Mouse (Mus musculus): Measurements from ENCODE around the gene Vwa5b1.

Gene Vwa5b1

DNA sequence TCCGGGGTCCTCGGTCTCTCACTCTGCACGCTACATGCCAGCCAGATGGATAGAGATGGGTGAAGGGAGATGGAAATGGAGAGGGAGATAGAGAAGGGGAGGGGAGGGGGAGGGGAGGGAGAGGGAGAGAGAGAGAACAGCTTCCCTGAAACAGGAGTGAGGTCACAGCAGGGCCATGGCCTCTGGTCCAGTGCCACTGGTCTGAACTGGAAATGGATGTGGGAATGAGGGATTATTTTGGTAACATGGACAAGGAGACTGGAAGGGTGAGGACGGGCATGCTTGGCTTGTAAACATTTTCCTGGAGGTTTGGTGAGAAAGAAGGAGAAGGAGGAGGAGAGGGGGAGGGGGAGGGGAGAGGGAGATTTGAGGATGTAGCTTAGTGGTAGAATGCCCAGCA lies 59.0 kb downstream of the Vwa5b1 start:
- no peak for DNase-seq (ENCODE audit: low spot score in 2 of 2)

DNA sequence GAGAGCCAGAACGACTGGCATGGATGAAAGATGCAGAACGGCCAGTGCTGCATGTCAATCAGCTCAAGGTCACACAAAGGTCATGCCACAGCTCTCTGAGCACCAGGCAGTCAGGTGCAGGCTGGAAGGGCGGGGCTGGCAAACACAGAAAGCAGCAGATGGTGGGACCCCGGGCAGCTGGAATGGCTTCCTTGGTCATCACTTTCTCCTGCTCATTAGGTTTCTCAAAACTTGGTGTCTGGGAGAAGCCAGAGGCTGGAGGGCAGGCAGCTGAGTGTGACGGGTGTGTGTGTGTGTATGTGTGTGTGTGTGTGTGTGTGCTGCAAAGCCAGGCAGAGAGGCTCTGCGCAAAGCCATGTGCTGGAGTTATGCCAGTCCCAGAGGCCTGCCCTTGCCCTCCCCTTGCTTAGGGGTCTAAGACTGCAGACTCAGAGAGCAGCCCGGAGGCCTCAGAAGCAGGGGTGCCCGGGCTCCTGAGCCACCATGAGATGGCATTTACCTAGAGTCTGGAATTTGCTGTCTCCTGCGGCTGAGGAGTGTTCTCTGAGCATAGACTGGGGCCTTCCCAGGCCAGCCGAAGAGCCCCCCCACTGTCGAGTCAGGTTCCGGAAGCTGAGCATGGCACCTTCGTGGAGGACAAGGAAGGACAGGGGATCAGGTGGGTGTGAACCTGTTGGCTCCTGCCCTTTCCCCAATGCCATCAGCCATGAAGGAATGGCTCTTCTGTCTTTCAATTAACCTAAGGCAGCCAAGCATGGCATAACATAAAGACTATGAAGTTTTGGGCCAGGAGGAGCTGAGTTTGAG lies 60.7 kb downstream of the Vwa5b1 start:
- DNase-seq (ENCODE audit: low spot score in 2 of 2) = peak in 1 of 2 experiments; percentile 42

DNA sequence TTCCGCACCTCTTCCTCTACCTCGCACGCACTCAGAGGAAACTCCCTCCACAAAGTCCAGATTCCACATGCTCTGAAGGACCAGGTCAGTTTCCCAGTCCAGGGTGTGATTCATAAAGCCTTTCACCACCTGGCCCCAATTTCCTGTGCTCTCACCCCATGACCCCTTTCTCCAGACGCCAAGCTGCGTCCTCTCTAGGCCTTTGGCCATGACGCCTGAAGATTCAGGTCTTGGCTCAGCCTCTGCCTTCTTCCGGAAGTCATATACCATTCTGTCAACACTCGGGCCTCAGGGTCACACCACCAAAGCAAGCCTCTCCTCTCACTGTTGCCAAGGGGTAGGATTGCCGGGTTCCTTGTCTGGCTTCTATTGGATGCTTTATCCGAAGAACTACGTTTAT lies 65.8 kb downstream of the Vwa5b1 start:
- no peak for DNase-seq (ENCODE audit: low spot score in 2 of 2)

DNA sequence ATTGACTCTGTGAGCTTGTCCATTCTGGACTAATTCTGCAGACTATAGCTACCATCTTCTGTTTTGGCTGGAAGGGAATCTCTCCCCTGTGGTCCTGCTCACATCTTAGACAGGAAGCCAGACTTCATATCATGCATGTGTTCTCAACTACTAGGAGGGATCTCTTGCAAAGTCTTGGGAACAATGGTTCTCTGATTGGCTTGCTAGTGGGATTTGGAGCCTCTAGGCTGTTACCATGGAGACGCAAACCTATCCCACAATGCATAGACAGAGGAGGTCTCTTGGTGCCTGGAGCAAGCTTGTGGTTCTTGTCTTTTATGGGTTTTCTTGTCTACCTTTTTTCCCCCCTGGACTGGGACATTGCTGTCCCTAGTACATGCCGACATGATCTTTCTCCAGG lies 67.4 kb downstream of the Vwa5b1 start:
- no peak for DNase-seq (ENCODE audit: low spot score in 2 of 2)

DNA sequence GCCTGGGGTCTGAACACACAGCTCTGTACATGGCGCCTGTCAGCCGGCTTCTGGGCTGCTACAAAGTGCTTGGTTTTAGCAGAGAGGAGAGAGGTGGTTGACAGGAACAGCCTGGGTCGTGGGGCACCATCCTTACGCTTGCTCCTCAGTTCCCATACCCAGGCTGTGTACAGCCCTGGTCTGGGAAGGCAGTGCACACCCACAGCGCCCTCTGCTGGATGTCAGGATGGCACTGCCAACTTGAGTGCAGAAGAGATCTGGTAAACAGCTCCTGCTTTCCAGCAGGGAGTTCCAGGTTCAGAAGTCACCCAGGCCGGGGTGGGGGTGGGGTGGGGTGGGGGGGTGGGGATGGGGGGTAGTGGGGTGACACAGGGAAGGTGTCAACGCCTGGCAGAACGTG lies 73.7 kb downstream of the Vwa5b1 start:
- DNase-seq (ENCODE audit: low spot score in 2 of 2) = peak; percentile 87 to 92

DNA sequence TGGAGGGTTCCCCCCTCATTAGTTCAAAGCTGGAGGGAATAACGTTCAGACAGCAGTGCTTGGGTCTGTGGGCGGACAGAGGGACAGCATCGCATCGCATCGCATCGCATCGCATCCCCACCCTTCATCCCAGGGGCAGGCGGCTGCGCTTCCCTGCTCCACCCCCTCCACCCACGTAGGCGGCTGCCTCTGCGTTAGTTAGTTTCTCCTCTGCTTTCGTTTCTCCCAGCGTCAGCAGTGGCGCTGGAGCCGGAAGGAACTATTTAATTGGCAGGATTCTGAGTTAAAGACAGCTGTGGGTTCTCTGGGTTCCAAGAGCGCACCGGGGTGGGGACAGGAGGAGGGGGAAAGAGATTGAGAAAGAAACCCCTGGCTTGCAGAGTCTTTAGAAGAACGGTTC lies 80.2 kb downstream of the Vwa5b1 start:
- no peak for DNase-seq (ENCODE audit: low spot score in 2 of 2)

DNA sequence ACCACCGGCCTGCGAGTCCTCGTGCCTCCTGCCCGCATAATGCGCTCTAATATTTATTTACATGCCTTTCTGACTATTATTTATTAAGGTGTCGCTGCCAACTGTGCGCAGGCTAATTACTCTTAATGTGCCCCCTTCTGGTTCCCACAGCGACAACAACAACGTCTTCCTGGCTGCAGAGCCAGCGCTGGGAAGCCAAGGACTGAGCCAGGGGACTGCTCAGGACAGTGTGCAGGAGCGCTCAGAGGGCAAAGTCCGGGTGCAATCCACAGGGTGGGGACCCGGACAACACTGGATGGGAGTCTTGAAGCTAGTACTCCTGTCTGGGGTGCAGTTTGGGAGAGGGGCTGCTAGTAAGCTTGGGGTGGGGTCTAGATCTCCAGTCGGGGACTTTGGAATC lies 80.8 kb downstream of the Vwa5b1 start:
- DNase-seq (ENCODE audit: low spot score in 2 of 2) = no peak

DNA sequence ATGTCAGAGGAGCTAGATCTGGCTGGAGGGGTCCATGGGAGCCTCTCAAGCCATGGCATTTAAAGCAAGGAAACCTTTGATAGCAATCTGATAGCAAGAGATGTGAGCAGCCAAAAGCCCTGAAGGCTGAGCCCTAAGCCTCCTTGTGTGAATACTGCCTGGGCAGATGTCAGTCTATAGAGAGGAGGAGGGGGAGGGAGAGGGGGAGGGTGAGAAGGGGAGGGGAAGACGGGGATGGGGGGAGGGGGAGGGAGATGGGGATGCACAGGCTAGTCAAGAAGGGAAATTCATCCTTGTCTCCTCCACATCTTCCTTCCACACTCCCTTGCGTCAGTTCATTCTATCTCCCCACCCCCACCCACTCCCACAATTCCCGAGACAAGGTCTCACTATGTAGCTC lies 81.4 kb downstream of the Vwa5b1 start:
- DNase-seq (ENCODE audit: low spot score in 2 of 2) = no peak

DNA sequence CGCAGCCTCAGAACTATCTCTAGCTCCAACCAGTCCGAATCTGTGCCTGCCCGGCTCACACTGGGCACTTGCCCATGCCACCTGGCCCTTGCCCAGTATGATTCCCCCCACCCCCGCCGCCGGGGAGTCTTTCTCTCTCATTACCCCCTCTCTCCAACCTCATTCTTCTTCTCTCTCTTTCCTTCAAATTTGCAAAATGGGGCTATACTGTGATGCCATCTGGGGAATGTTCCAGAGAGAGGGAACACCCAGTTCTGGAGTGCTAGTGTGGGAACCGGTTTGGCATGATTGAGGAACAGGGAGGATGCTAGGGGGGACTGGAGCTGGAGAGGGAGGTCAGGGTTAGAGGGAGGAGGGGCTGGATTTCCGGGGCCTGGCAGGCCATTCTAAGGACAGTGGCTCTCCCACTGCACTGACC lies 82.2 kb downstream of the Vwa5b1 start:
- DNase-seq (ENCODE audit: low spot score in 2 of 2) = no peak

DNA sequence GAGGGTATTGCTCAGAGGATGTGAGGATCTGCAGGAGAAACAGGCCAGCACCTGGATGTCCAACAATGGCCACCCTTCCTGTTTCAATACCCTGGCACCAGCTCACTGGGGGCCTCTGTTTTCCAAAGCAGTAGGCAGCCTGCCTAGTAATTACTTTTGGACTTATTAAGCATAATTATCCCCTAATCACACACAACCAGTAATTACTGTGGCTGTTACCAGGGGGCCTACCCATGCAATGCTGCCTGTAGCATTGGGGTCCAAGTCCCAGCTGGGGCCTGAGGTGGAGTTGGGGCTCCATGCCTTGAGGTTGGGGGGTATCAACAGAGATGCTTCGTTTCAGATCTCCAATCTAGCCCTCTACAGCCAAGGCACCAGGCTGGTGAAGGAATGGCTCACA lies 82.6 kb downstream of the Vwa5b1 start:
- DNase-seq (ENCODE audit: low spot score in 2 of 2) = no peak

DNA sequence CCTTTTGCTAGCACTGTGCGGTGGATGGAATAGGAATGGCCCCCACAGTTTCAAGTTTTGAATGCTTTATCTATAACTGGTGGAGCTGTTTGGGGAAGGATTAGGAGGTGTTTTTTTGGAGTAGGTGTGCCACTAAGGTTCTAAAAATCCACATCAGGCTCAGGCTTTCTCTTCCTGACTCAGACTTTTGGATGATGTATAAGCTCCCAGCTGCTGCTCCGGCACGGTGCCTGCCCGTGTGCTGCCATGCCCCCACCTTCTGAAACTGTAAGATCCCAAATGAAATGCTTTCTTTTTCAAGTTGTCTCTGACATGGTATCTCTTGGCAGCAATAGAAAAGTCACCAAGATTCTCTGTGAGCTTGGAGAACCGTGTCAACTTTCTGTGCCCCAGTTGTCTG lies 84.1 kb downstream of the Vwa5b1 start:
- no peak for DNase-seq (ENCODE audit: low spot score in 2 of 2)

DNA sequence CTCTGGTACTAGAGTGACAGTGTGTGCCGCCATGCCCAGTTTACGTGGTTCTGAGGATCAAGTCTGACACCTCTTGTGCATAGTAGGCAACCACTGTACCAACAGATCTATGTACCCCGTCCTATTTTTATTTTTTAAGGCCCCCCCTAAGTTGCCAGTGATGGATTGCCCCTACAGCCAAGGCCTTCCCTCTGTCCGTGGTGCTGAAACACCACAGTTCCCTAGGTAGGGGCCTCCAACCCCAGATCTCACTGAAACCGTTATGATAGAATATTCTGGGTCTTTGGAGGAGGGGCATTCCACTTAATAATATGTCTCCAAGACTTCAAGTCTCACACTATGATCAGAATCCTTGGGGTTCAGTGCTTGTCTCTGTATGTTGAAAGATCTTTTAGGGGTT lies 85.1 kb downstream of the Vwa5b1 start:
- no peak for DNase-seq (ENCODE audit: low spot score in 2 of 2)

DNA sequence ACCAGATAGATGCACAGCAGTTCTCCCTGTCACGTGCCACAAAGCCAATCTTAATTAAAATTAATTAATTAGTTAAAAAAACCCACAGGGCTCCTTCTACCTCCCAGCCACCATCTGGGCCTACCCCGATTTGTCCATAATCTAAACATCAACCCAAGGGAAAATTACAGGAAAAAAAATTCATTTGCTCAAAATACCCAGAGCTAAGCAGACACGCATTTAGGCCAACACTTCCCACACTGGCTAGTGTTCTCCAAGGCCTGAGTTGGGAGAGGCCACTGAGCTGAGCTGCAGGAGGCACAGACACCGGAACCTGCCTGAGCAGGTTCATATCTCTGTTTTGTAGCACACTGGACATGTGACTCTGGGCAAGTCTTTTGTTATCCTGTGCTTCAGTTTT lies 86.7 kb downstream of the Vwa5b1 start:
- no peak for DNase-seq (ENCODE audit: low spot score in 2 of 2)

DNA sequence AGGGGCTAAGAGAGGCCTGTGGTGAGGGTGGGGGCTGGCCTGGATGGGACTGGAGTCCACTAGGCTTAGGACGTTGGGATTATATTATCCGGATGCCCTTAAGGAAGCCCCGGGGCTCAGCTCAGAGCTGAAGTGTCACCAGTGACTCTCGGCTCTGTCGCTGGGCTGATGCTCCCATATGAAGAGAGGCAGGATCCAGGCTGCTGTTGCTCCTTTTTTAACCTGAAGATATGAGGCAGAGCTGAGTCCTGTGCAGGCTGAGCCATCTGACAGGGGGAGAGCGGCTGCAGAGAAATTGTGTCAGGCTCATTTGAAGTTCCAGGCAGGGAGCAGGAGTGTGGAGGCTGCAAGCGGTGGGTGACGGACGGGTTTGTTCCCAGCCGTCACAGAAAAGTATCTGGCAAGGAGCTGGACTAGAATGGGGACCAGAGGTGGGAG lies 87.5 kb downstream of the Vwa5b1 start:
- no peak for DNase-seq (ENCODE audit: low spot score in 2 of 2)

DNA sequence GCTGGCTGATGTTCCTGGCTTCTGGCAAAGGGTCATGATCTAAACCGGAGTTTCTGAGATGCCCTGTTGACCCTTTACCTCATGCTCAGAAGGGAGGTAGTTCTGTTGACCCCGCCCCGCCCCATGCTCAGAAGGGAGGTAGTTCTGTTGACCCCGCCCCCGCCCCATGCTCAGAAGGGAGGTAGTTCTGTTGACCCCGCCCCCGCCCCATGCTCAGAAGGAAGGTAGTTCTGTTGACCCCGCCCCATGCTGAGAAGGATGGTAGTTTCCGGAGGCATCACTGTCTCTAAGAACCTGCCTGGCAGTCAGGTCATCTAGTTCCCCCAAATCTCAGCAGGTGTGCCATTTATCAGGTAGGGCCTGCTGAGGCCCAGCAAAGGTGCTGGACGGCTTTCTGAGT lies 88.1 kb downstream of the Vwa5b1 start:
- DNase-seq (ENCODE audit: low spot score in 2 of 2) = no peak

DNA sequence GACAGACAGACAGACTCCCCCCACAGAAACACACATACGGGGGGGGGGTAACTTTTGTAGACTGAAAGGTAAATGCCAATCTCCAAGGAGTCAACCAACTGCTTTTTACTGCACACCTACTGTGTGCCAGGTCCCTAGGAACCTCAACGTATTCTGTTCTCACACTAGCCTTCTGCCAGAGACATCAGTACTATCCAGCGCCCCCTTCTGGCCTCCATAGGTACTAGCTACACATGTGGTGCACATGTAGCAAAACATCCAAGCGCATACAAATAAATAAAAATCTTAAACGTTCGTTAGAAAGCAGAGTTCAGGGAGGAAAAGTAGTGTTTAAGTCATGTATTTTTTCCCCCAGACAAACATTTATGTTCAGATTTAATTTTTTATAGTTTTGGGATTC lies 88.6 kb downstream of the Vwa5b1 start:
- peak in 1 of 2 experiments; percentile 44 for DNase-seq (ENCODE audit: low spot score in 2 of 2)

DNA sequence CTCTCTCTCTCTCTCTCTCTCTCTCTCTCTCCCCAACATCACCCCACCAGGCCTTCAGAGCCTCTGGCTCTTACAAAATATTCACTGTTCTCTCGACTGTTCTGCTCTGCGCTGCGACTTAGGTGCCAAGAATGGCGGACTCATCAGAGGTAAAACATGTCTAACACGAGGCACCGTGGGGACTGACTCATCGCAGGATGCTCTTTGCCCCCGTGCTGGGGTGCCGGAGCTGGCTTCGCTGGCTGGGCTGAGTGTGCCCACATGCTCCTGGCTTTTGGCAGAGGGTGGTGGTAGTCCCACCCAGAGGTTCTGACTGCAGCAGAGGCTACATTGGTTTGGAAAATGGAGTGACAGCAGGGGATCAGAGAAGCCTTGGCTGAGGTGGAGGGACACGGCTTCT lies 89.4 kb downstream of the Vwa5b1 start:
- no peak for DNase-seq (ENCODE audit: low spot score in 2 of 2)

DNA sequence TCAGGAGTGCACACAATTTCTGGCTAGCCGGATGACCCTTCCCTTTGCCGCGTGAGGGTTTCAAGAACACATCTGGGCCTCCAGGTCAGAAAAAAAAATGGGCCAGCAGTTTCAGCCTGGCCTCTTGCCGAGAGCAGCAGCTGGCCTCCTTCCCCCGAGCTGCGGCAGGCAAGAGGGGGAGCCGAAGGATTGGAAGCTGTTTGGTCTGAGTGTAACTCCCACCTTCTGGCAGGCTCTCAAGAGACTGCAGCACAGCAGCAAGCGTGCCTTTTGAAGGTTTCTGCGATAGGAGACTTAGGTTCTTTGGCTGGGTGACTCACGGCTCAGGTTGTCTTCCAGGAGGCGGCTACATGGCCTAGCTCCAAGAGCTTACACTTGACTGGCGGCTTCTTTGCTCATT lies 92.5 kb downstream of the Vwa5b1 start:
- no peak for DNase-seq (ENCODE audit: low spot score in 2 of 2)

DNA sequence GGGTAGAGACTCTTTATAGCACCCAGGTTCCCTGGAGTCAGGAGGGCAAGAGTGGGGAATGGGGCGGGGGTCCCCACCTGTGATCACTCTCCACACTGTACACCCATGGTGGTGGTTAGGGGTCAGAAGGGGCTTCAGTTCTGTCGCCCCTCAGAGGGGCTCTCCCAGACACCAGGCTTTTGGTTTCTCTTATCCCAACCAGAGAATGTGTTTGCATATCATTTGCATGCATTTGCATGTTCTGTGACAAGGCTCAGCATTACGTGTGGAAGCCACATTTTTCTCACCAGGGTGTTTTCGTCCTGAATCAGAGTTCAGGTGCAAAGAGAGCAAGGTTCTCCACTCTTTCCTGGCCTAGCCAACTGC lies 97.6 kb downstream of the Vwa5b1 start:
- DNase-seq (ENCODE audit: low spot score in 2 of 2) = no peak

DNA sequence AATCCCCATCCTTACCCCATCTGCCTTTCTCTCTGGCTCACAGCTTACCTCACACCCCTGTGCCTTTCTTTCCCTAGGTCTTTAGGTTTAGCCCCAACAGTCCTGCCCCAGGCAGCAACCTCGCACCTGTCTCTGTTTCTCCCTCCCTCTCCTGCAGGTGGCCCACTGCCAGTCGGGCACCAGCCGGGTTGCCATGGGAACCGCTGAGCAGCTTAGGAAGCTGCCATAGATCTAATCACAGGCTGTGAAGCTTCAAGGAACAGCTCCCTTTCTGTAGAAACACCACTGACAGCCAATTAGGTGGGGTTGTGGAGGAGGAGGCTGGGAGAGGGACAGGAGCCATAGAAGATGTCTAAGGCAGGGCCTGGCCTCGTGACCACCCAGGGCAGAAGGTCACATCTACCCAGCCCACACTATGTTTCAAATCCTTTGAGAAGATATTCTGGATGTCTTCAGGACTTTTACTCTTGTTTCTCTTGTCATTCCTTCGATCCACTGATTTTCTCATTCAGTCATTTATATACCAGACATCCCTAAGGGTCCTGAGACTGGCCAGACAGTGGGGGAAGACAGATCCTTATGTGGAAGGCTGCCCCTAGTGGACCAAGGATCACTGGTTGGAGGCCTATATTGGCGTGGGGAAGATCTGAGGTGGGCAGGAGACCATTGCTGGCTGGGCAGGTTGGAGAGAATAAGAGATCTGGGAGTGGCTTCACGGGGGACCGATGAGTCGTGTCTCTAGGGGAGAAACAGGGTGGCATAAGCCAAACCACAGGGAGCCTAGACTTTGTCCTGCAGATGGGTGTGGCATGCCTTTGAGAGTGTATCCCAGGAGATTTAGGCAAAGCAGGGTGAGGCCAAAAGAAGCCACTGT lies 98.2 kb downstream of the Vwa5b1 start:
- peak; percentile 56 to 76 for DNase-seq (ENCODE audit: low spot score in 2 of 2)

DNA sequence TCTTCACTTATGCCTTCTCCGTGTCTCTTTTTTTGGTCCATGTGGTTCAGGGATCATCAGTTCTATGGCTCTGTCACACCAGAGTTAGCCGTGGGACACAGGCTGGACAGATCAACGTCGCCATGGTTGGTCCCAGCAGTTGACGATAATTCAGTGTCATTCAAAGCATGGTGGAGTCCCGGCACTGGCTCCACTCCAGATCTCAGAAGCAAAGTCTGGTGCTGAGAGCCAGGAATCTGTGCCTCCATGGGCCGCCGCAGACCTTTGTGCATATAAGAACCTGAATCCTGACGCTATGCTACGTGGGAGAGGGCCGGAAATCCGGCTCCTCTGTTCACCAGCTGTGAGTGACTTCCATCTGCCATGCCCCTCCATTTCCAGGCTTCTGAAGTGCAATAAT lies 100.1 kb downstream of the Vwa5b1 start:
- DNase-seq (ENCODE audit: low spot score in 2 of 2) = no peak

DNA sequence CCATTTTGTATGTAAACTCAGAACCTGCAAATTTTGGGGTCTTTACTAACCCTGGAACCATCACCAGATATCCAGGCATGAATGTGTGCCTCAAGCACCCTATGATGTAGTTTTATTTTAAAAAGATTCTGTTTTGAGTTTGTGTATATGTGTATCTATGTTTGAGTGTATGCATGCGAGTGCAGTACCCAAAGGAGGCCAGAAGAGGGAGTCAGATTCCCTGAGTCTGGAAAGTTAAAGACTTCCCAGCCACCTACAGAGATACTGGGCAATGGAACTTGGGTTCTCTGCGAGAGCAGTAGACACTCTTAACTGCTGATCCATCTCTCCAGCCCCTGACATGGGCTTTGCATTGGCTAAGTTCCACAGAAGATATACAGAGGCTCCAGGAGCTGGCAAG lies 101.8 kb downstream of the Vwa5b1 start:
- DNase-seq (ENCODE audit: low spot score in 2 of 2) = no peak

DNA sequence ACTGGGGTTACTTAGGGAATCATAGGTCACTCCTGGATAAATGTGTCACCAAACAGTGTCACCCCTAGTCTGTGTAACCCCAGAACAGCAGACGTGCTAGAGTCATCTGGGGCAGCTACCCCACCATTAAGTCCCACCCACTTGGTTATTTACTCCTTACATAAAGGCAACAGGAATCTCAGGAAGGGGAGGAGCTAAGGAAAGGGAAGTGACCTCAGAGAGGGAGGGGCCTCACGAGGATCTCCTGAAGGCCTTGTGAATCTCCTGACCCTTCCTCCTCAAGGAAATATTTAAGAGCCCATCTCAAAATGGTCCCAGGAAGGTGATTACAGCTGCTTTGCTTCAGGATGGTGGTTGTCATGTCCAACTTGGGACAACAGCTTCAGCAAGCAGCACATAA lies 103.9 kb downstream of the Vwa5b1 start:
- DNase-seq (ENCODE audit: low spot score in 2 of 2) = no peak

All from cerebellum, postnatal 4 days (tissue).